Mouse (Mus musculus) MEL (cell line): ENCODE measurements around the gene Syn3.

Source experiments
- CTCF ChIP-seq, 3 experiments: IDR thresholded peaks in 2 of 3; conservative IDR thresholded peaks in 1 of 3; 2 replicates each; pipeline ENCODE4 v1.5.1; 2011 to 2012; ENCODE audit warnings: low read length in 3 of 3, low read depth in 2 of 3, mild to moderate bottlenecking in 2 of 3, improper control_type of control experiment in 1 of 3, inconsistent platforms in 1 of 3, mixed read lengths in 1 of 3, moderate library complexity in 1 of 3; ENCODE audit not compliant: control insufficient read depth in 1 of 3, insufficient read depth in 1 of 3, poor library complexity in 1 of 3, severe bottlenecking in 1 of 3
- EP300 ChIP-seq, 2 experiments: IDR thresholded peaks; 2 replicates each; pipeline ENCODE4 v1.6.1; 2011; ENCODE audit warnings: improper control_type of control experiment in 2 of 2, low read length in 2 of 2, low read depth in 1 of 2, mild to moderate bottlenecking in 1 of 2
- HCFC1 ChIP-seq: IDR thresholded peaks from 2 replicates; pipeline ENCODE4 v1.6.1; 2012; ENCODE audit warnings: low read depth, mild to moderate bottlenecking, inconsistent platforms, low read length, improper control_type of control experiment, moderate library complexity
- TAL1 ChIP-seq: IDR thresholded peaks from 2 replicates; pipeline ENCODE4 v1.6.1; 2012; ENCODE audit warnings: mild to moderate bottlenecking, inconsistent platforms, low read length, moderate library complexity, mixed read lengths

GRCm38 (mm10) chr10:86155344-86155743, 343.4 kb downstream of the Syn3 start:
- no peak for TF ChIP-seq EP300 (IDR thresholded peaks at IDR 0.05; ENCODE audit: low read depth in 1 of 2, low read length in 2 of 2)
- TF ChIP-seq HCFC1 = no peak
- no peak for TF ChIP-seq CTCF (IDR thresholded peaks at IDR 0.05 in 2 of 3, conservative IDR thresholded peaks at IDR 0.05 in 1 of 3; ENCODE audit: control insufficient read depth in 1 of 3, insufficient read depth in 1 of 3, low read depth in 2 of 3, low read length in 3 of 3, poor library complexity in 1 of 3, severe bottlenecking in 1 of 3)
- TF ChIP-seq TAL1 = no peak
